Mouse (Mus musculus) intestine, postnatal 0 days (tissue): Measurements from ENCODE around the gene Hadhb. TPM values are rescaled to one million over a fixed set of nuclear protein-coding genes. Genes with fewer than 3 reads are reported as not detected.

Experiments used
- ATAC-seq: fragments of 200-750 bp; cut with Nextera tagmentation; 2 replicates; pipeline ENCODE4 v1.8.0; 2017; ENCODE audit warnings: mild to moderate bottlenecking, moderate TSS enrichment, moderate library complexity
- H3K27ac ChIP-seq: fragments of 300-500 bp; sonication (generic); 2 replicates; pipeline ENCODE4 v1.5.1; 2014; ENCODE audit warnings: mild to moderate bottlenecking, low read depth, low read length, moderate library complexity
- H3K27me3 ChIP-seq: fragments of 300-500 bp; sonication (generic); replicated peaks from 2 replicates; pipeline ENCODE4 v1.6.1; 2014; ENCODE audit warnings: low read length, mixed read lengths; ENCODE audit not compliant: control insufficient read depth, insufficient read depth
- H3K36me3 ChIP-seq: fragments of 300-500 bp; sonication (generic); 2 replicates; pipeline ENCODE4 v1.6.1; 2014; ENCODE audit warnings: mild to moderate bottlenecking, moderate library complexity; ENCODE audit not compliant: control insufficient read depth, insufficient read depth
- H3K4me1 ChIP-seq: fragments of 300-500 bp; sonication (generic); replicated peaks from 2 replicates; pipeline ENCODE4 v1.6.1; 2014; ENCODE audit warnings: antibody characterized with exemption, low read length, mixed read lengths; ENCODE audit not compliant: control insufficient read depth, insufficient read depth
- H3K4me2 ChIP-seq: fragments of 300-500 bp; sonication (generic); replicated peaks from 2 replicates; pipeline ENCODE4 v1.6.1; 2014; ENCODE audit warnings: low read depth, mild to moderate bottlenecking, moderate library complexity
- H3K4me3 ChIP-seq: fragments of 300-500 bp; sonication (generic); 2 replicates; pipeline ENCODE4 v1.5.1; 2014; ENCODE audit warnings: low read depth, low read length
- H3K9ac ChIP-seq: fragments of 300-500 bp; sonication (generic); 2 replicates; pipeline ENCODE4 v1.6.1; 2014; ENCODE audit warnings: mild to moderate bottlenecking, low read depth, low read length
- H3K9me3 ChIP-seq: fragments of 300-500 bp; sonication (generic); 2 replicates; pipeline ENCODE4 v1.6.1; 2016; ENCODE audit warnings: mixed run types; ENCODE audit not compliant: control insufficient read depth
- CTCF ChIP-seq: sonication (generic); IDR thresholded peaks from 2 replicates; pipeline ENCODE4 v1.5.1; 2016; ENCODE audit warnings: low read depth, mild to moderate bottlenecking, control low read depth, antibody characterized with exemption, moderate library complexity
- WGBS: fragments of 180-500 bp; shearing (Covaris S2); extraction: QIAGEN DNeasy Blood & Tissue Kit; methylation state at CpG from one replicate; pipeline ENCODE4 v1.1.7; 2014; 5-methylcytosine and 5-hydroxymethylcytosine counted together
- polyA plus RNA-seq: library from polyadenylated mRNA; unstranded; fragments of >200 nt; fragmentation: Nextera tagmentation; extraction: Ambion mirVana; gene quantifications from 2 replicates; pipeline ENCODE4 v1.2.1, GENCODE M21; 2015

Gene Hadhb
- polyA plus RNA-seq, 1 experiment from 2014 or later, result 420 TPM

DNA sequence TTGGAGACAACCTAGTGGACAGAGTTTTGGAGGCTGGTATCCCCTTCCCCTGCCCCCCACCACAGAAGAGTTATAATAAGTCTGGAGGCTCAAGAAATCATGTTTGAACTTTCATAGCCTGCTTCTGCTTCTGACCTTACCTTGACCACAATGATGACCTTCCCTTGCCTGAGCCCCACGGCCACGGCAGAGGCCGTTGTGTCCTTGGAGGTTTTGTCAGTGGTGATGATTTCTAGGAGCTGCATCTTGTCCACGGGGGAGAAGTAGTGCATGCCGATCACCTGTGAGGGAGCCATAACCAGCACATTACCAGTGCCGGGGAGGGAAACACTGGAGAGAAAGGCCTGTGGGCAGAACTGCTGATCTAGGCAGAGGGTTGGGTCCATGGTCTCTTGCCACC is 32.6 kb upstream of the Hadhb start:
- Histone ChIP-seq H3K4me2 (no peak overlapping the region), H3K4me1 (0 out of 2 replicates have a peak, but pooled peaks cover 3% of the 10 kb centered on the region), H3K36me3 (peaks cover 85% of the 10 kb centered on the region), H3K9me3 (no peaks in the 10 kb centered on the region), H3K4me3 (no peak overlapping the region), H3K27ac (no peak overlapping the region), H3K9ac (no peak overlapping the region), H3K27me3 (no peaks in the 10 kb centered on the region)
- WGBS, result 92% methylated on average over 6 of the region's 6 CpGs
- no peak for ATAC-seq
- no peak for TF ChIP-seq CTCF

DNA sequence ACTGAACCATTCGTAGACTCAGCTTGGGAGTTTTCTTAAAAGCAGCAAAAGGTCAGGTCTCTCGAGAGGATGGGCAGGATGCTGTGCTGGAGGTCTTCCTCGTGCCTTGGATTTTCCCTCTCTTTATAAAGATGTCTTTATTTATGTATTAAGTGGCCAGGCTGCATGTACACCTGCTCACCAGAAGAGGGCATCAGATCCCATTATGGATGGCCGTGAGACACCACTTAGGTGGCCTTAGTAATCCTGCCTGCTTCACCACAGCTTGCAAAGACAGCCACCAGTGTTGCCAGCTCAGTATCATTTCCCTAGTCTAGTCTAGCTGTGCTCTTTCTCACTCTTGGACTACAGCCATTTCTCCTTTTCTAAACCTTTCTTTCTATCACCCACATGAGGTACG is 29.5 kb upstream of the Hadhb start:
- 42% methylated on average over 5 of the region's 5 CpGs for WGBS
- H3K4me1 ChIP-seq, result no peaks in the 10 kb centered on the region
- no peaks in the 10 kb centered on the region for H3K27me3 ChIP-seq
- H3K27ac ChIP-seq, result no peak overlapping the region
- H3K9me3 ChIP-seq, result no peaks in the 10 kb centered on the region
- H3K36me3 ChIP-seq, result peaks cover 89% of the 10 kb centered on the region
- H3K4me3 ChIP-seq, result no peak overlapping the region
- peak; percentile 83 for TF ChIP-seq CTCF
- no peak overlapping the region for H3K4me2 ChIP-seq
- H3K9ac ChIP-seq, result no peak overlapping the region
- ATAC-seq, result 0 out of 2 replicates have a peak, but pooled peaks have one; percentile 16

DNA sequence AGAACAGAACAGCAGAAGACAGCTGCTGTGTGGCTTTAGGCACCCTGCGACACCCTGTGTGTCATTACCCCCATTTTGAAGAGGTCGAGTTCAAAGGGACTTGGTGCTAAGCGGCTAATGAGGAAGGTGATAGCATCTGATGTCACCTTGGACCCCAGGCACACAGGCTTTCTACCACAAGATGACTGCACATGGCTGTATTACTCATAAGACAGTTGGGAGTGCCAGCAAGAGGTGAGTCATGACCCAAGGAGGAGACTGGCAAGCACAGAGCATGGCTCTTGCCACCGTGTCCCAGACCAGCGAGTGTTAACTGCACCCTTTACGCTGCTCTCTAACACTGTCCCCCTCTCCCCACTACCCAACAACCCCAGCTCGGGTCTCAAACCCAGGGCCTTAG is 28.3 kb upstream of the Hadhb start:
- Histone ChIP-seq H3K9ac (no peak overlapping the region), H3K9me3 (no peaks in the 10 kb centered on the region), H3K27ac (no peak overlapping the region), H3K4me1 (no peaks in the 10 kb centered on the region), H3K4me3 (no peak overlapping the region), H3K4me2 (no peak overlapping the region), H3K36me3 (peaks cover 82% of the 10 kb centered on the region), H3K27me3 (no peaks in the 10 kb centered on the region)
- peak; percentile 32; the same call in 1 of the 2 replicates for ATAC-seq
- no peak for TF ChIP-seq CTCF
- WGBS, result 81% methylated on average over 7 of the region's 7 CpGs

DNA sequence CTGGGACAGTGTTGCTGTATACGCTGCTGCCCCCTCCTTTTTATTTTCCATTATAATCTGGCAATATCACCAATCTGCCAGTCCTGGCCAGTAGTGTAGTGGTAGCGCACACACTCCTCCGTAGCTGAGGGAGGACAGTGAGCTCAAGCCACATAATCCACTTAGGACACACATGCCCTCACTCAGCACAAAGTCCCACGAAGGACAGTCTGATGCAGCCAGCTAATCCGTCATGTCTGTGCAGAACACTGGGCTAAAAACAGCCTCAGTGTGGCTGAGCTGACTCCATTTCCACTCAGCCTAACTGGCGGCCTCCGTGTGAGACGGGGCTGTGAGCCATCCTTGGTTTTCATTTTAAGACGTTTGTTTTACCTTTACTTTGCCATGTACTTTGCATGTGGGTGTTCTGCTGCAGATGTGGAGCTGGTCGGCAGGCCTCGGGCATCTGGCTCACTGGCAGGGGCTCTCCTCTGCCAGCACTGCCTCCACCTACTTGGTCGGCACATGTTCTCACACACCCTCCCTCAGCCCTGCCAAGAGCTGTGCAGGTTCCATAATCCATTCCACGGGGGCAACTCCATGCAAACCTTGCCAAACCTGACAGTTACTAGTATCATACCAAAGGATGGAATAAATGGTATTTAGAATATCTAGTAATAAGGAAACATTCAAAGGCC is 27.0 kb upstream of the Hadhb start:
- H3K4me2 ChIP-seq, result no peak overlapping the region
- 92% methylated on average over 13 of the region's 13 CpGs for WGBS
- peaks cover 82% of the 10 kb centered on the region for H3K36me3 ChIP-seq
- H3K4me3 ChIP-seq, result no peak overlapping the region
- H3K9me3 ChIP-seq, result no peaks in the 10 kb centered on the region
- no peak for ATAC-seq
- TF ChIP-seq CTCF, result no peak
- no peaks in the 10 kb centered on the region for H3K4me1 ChIP-seq
- no peaks in the 10 kb centered on the region for H3K27me3 ChIP-seq
- no peak overlapping the region for H3K9ac ChIP-seq
- no peak overlapping the region for H3K27ac ChIP-seq

DNA sequence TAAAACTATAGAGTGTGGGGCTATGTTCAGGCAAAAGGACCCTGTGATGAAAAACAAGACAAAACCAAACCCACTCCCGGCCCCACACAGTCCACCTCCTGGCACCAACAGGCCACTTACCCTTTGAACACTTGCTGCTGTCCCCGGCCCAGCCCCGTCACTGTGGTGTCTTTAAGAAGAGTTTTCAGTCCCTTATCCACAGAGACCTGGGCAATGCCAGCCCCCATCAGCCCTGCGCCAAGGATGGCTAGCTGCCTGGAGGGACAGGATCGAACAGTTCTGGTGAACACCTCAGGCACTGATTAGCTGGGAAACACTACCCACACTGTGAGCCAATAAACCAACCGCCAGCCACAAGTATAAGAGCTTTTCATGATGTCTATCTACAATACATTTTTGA is 26.4 kb upstream of the Hadhb start:
- ATAC-seq, result no peak
- no peak for TF ChIP-seq CTCF
- Histone ChIP-seq H3K36me3 (peaks cover 82% of the 10 kb centered on the region), H3K9ac (no peak overlapping the region), H3K4me2 (no peak overlapping the region), H3K27ac (no peak overlapping the region), H3K27me3 (no peaks in the 10 kb centered on the region), H3K4me1 (no peaks in the 10 kb centered on the region), H3K4me3 (no peak overlapping the region), H3K9me3 (no peaks in the 10 kb centered on the region)
- WGBS, result 97% methylated on average over 6 of the region's 6 CpGs

DNA sequence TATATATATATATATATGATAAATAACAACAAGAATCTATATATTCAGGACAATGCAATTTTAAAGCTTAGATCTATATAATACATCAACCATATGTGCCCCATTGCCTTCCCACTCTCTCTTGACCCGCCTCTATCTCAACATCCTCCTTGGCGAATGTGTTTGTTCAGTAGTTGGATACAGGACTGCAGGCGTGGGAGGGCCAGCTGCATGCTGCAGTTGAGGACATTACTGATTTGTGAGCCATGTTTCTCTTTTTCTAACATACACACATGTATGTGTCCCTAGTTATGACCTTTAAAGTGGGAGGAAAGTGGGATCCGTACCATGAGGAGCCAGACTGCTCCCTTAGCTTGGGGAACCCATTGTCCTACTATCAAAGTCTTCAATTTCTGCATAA is 23.8 kb upstream of the Hadhb start:
- Histone ChIP-seq H3K9me3 (no peaks in the 10 kb centered on the region), H3K27ac (no peak overlapping the region), H3K4me3 (no peak overlapping the region), H3K4me1 (no peaks in the 10 kb centered on the region), H3K27me3 (no peaks in the 10 kb centered on the region), H3K36me3 (peaks cover 85% of the 10 kb centered on the region), H3K4me2 (no peak overlapping the region), H3K9ac (no peak overlapping the region)
- WGBS, result 84% methylated on average over 4 of the region's 4 CpGs
- no peak for TF ChIP-seq CTCF
- no peak for ATAC-seq
